Mouse (Mus musculus) stomach, postnatal 0 days (tissue): Measurements from ENCODE around the gene Ipo5. TPM values are rescaled to one million over a fixed set of nuclear protein-coding genes. Genes with fewer than 3 reads are reported as not detected.
A peak's percentile ranks its signal among the peaks of the same experiment; 100 is the strongest.

Source experiments
- ATAC-seq: fragments of 200-750 bp; cut with Nextera tagmentation; 2 replicates; pipeline ENCODE4 v1.8.0; 2017; ENCODE audit not compliant: low FRiP score, low TSS enrichment
- DNase-seq: peaks from one replicate; pipeline ENCODE4 v3.0.0-alpha.2; 2016; ENCODE audit warnings: low spot score
- H3K27ac ChIP-seq: fragments of 300-500 bp; sonication (generic); replicated peaks from 2 replicates; pipeline ENCODE4 v1.5.1; 2014; ENCODE audit warnings: mild to moderate bottlenecking, control low read depth
- H3K27me3 ChIP-seq: fragments of 300-500 bp; sonication (generic); 2 replicates; pipeline ENCODE4 v1.6.1; 2014; ENCODE audit warnings: low read length; ENCODE audit not compliant: control insufficient read depth, insufficient read depth
- H3K36me3 ChIP-seq: fragments of 300-500 bp; sonication (generic); 2 replicates; pipeline ENCODE4 v1.6.1; 2014; ENCODE audit warnings: low read length, mixed read lengths; ENCODE audit not compliant: control insufficient read depth, insufficient read depth
- H3K4me1 ChIP-seq: fragments of 300-500 bp; sonication (generic); replicated peaks from 2 replicates; pipeline ENCODE4 v1.6.1; 2014; ENCODE audit warnings: antibody characterized with exemption; ENCODE audit not compliant: control insufficient read depth, insufficient read depth
- H3K4me2 ChIP-seq: fragments of 300-500 bp; sonication (generic); replicated peaks from 2 replicates; pipeline ENCODE4 v1.6.1; 2014; ENCODE audit warnings: low read depth, mild to moderate bottlenecking, control low read depth, moderate library complexity
- H3K4me3 ChIP-seq: fragments of 300-500 bp; sonication (generic); 2 replicates; pipeline ENCODE4 v1.5.1; 2014; ENCODE audit warnings: low read depth, low read length, control low read depth
- H3K9ac ChIP-seq: fragments of 300-500 bp; sonication (generic); 2 replicates; pipeline ENCODE4 v1.6.1; 2014; ENCODE audit warnings: mild to moderate bottlenecking, low read length, control low read depth, mixed read lengths
- H3K9me3 ChIP-seq: fragments of 300-500 bp; sonication (generic); 2 replicates; pipeline ENCODE4 v1.6.1; 2016; ENCODE audit warnings: low read length; ENCODE audit not compliant: control insufficient read depth
- CTCF ChIP-seq: IDR thresholded peaks from 2 replicates; pipeline ENCODE4 v1.5.1; 2016; ENCODE audit warnings: antibody characterized with exemption, low read depth, mild to moderate bottlenecking, moderate library complexity
- EP300 ChIP-seq: optimal IDR thresholded peaks from 2 replicates; pipeline ENCODE3; 2016; ENCODE audit warnings: antibody characterized with exemption
- WGBS: fragments of 180-500 bp; shearing (Covaris S2); extraction: QIAGEN DNeasy Blood & Tissue Kit; methylation state at CpG from one replicate; pipeline ENCODE4 v1.1.7; 2014; 5-methylcytosine and 5-hydroxymethylcytosine counted together
- polyA plus RNA-seq: library from polyadenylated mRNA; unstranded; fragments of >200 nt; fragmentation: Nextera tagmentation; extraction: Ambion mirVana; gene quantifications from 2 replicates; pipeline ENCODE4 v1.2.1, GENCODE M21; 2015

The Ipo5 gene
- polyA plus RNA-seq, 1 experiment from 2014 or later: 31.5 TPM

- Histone ChIP-seq H3K36me3 (no peaks in the 10 kb centered on the region), H3K4me3 (no peak overlapping the region), H3K27ac (no peak overlapping the region), H3K9me3 (no peaks in the 10 kb centered on the region), H3K27me3 (no peaks in the 10 kb centered on the region), H3K9ac (no peak overlapping the region), H3K4me2 (no peak overlapping the region), H3K4me1 (no peaks in the 10 kb centered on the region)
- WGBS: 34% methylated on average over 5 of the region's 5 CpGs
- TF ChIP-seq EP300 (no peak), CTCF (no peak)
- ATAC-seq (peak; percentile 40; the same call in 1 of the 2 replicates), DNase-seq (no peak)
These were observed 30.4 kb upstream of the Ipo5 start for GRCm38 (mm10) chr14:120880601-120881000.

- H3K9me3 ChIP-seq: no peaks in the 10 kb centered on the region
- ATAC-seq (no peak), DNase-seq (peak; percentile 17)
- H3K27me3 ChIP-seq: no peaks in the 10 kb centered on the region
- TF ChIP-seq CTCF (no peak), EP300 (no peak)
- no peak overlapping the region for H3K27ac ChIP-seq
- no peak overlapping the region for H3K4me2 ChIP-seq
- WGBS: 78% methylated on average over 9 of the region's 9 CpGs
- no peaks in the 10 kb centered on the region for H3K4me1 ChIP-seq
- no peaks in the 10 kb centered on the region for H3K36me3 ChIP-seq
- no peak overlapping the region for H3K9ac ChIP-seq
- H3K4me3 ChIP-seq: no peak overlapping the region
These were observed 30.0 kb upstream of the Ipo5 start for GRCm38 (mm10) chr14:120881054-120881453.

DNA sequence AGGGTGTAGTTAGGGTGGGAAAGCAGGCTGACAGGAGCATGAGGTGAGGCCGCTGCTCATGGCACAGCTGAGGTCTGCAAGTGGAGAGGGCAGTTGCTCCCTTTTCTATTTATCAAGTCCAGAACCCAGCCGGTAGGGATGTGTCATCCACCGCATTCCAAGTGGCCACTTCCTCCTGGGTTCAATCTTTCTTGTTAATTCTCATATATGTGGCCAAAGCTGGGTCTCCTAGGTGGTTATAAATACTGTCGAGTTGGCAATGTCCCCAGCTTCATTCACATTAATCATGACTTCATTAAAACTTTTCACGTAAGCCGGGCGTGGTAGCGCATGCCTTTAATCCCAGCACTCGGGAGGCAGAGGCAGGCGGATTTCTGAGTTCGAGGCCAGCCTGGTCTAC lies 22.3 kb upstream of the Ipo5 start:
- H3K4me2 ChIP-seq: no peak overlapping the region
- 75% methylated on average over 11 of the region's 11 CpGs for WGBS
- no peaks in the 10 kb centered on the region for H3K27me3 ChIP-seq
- no peak overlapping the region for H3K27ac ChIP-seq
- ATAC-seq: no peak
- no peaks in the 10 kb centered on the region for H3K4me1 ChIP-seq
- no peak for DNase-seq
- no peak overlapping the region for H3K4me3 ChIP-seq
- H3K9ac ChIP-seq: no peak overlapping the region
- TF ChIP-seq EP300 (no peak), CTCF (no peak)
- no peaks in the 10 kb centered on the region for H3K9me3 ChIP-seq
- no peaks in the 10 kb centered on the region for H3K36me3 ChIP-seq

GRCm38 (mm10) chr14:120892369-120892768 lies 18.7 kb upstream of the Ipo5 start:
- WGBS: 53% methylated on average over 8 of the region's 8 CpGs
- TF ChIP-seq CTCF: peak; percentile 56
- no peak for TF ChIP-seq EP300
- H3K27me3 ChIP-seq: no peaks in the 10 kb centered on the region
- no peak for ATAC-seq
- H3K36me3 ChIP-seq: no peaks in the 10 kb centered on the region
- no peaks in the 10 kb centered on the region for H3K9me3 ChIP-seq
- H3K4me3 ChIP-seq: no peak overlapping the region
- no peak for DNase-seq
- no peak overlapping the region for H3K4me2 ChIP-seq
- no peak overlapping the region for H3K9ac ChIP-seq
- H3K27ac ChIP-seq: no peak overlapping the region
- H3K4me1 ChIP-seq: no peaks in the 10 kb centered on the region

- no peaks in the 10 kb centered on the region for H3K36me3 ChIP-seq
- H3K4me2 ChIP-seq: no peak overlapping the region
- H3K9me3 ChIP-seq: no peaks in the 10 kb centered on the region
- ATAC-seq (no peak; the same call in 1 of the 2 replicates), DNase-seq (no peak)
- no peaks in the 10 kb centered on the region for H3K27me3 ChIP-seq
- no peak overlapping the region for H3K27ac ChIP-seq
- TF ChIP-seq CTCF (no peak), EP300 (no peak)
- H3K4me1 ChIP-seq: no peaks in the 10 kb centered on the region
- 80% methylated on average over 11 of the region's 11 CpGs for WGBS
- no peak overlapping the region for H3K4me3 ChIP-seq
- H3K9ac ChIP-seq: no peak overlapping the region
These were observed 14.4 kb upstream of the Ipo5 start for GRCm38 (mm10) chr14:120896613-120897012.

DNA sequence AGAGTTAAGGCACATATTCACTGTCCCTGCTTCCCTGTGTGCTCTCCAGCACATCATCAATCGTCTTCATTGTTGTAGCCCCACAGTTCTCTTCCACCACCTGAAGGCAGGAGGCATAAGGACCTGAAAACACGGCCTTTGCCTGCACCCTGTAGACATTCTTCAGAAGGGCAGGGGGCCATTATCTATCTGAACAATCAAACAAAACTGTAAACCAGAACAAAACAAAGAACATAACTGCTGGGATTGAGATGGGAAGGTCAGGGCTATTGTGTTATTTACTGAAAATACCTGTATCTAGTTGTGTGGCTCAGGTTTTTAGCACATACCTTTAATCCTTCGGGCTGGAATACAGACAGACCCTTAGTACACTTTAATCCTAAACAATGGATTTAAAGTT lies 12.1 kb upstream of the Ipo5 start:
- no peak overlapping the region for H3K27ac ChIP-seq
- ATAC-seq: no peak
- no peaks in the 10 kb centered on the region for H3K4me1 ChIP-seq
- H3K4me2 ChIP-seq: no peak overlapping the region
- no peak overlapping the region for H3K4me3 ChIP-seq
- H3K36me3 ChIP-seq: no peaks in the 10 kb centered on the region
- H3K27me3 ChIP-seq: no peaks in the 10 kb centered on the region
- no peaks in the 10 kb centered on the region for H3K9me3 ChIP-seq
- H3K9ac ChIP-seq: no peak overlapping the region
- no peak for TF ChIP-seq EP300
- TF ChIP-seq CTCF: no peak
- 84% methylated on average over 3 of the region's 3 CpGs for WGBS
- DNase-seq: no peak
